Mouse (Mus musculus) layer of hippocampus, adult 9-10 months (tissue): ENCODE results near the gene Rps4x.
"Not testable (repeated sequence)": the region's sequence is repeated elsewhere in the genome, so short reads cannot be mapped to it uniquely, and the experiment has no call there.

ENCODE experiments used
- DNase-seq: peaks from one replicate; pipeline ENCODE4 v3.0.0; 2022; ENCODE audit warnings: low spot score

Gene Rps4x

GRCm38 (mm10) chrX:102188712-102189497 is at the start of gene Rps4x:
Rps4x (minus strand) TSS chrX:102189394.
- DNase-seq = peak; percentile 40

GRCm38 (mm10) chrX:102219126-102219525 is 29.9 kb upstream of the Rps4x start:
- DNase-seq = peak; percentile 4

- DNase-seq = not testable (repeated sequence)
Observed at GRCm38 (mm10) chrX:102215356-102215755, 26.2 kb upstream of the Rps4x start.

GRCm38 (mm10) chrX:102190840-102191239 is 1.6 kb upstream of the Rps4x start:
- no peak for DNase-seq

DNA sequence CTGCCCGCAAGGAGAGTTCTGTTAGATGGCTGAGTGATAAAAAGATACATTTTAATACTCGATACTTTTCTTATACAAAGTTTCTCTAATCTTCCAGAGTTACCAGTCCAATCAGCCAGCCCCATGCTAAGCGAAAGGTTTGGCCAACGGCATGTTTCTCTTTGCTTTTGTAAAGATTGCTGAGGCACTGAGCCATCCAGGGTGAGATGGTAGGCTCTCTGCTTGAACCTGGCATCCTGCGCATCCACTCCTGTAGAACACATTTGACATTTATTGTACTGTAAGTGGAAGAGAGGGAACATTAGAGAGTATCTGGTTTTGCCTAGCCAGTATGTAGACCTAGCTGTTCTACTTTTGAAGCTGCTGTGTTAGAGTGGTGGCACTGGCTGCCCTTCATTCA is 387 bp upstream of the Rps4x start:
- no peak for DNase-seq

GRCm38 (mm10) chrX:102187023-102187699 is 2.0 kb downstream of the Rps4x start:
- DNase-seq = no peak

GRCm38 (mm10) chrX:102182575-102182974 is 6.6 kb downstream of the Rps4x start:
- no peak for DNase-seq

DNA sequence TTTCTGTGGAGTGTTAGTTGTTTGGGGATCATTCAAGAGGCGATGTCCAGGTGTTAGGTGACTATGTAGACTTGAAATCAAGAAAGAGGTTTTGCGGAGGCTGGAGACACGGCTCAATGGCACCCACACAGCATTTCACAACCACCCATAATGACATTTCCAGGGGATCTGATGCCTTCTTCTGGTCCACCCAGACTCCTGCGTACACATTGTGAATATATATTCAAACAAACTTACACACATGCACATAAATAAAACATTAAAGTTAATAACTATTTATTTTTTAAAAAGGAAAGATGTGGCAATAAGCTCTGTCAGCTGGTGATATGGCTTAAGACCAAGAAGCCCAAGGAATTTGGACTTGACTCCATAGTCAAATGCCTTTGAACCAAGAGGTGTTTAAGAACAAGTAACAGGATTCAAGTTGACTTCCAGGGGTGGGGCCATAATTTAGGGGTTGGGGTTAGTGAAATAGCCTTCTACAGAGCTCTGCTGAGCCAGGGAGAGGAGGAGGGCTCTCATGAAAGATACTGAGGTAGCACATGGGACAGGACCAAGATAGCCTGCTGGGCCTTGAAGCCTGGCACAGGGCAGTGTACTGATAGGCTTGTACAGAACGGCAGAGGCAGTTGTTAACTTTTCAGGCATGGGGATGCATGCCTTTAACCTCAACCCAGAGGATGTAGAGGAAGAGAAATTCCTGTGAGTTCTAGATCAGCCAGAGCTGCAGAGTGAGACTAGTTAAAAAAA is 13.5 kb downstream of the Rps4x start:
- DNase-seq = no peak

DNA sequence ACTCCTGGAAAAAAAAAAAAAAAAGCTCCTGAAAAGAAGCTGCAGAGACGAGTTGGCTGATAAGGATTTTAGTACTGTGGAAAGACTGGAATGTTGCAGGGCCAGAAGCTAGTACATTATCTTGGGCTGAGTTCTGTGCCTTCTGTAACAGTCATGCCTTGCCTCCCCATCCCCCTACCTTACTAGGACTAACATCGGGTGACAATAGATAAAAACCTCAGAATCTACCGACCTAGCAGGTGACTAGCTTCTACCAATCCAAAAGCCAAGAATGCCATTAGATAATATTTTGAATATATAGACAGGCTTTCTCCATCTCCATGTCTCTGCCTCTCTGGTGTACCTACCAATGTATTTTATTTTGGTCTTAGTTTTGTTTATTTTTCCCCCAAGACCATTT is 18.3 kb downstream of the Rps4x start:
- DNase-seq = no peak

DNA sequence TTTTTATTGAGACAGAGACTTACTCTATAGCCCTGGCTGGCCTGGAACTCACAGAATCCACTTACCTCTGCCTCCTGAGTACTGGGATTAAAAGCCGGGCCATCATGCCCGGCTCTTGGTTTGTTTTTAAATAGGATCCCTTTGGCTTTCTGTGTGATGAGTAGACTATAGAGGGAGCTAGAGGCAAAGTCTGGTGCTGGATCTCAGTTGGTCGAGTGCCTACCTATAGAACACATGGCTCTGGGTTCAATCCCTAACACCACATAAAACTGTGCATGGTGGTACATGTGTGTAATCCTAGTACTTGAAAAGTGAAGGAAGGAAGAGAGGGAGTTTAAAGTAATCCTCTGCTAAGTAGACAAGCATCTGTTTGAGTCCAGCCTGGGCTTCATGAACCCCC is 19.1 kb downstream of the Rps4x start:
- no peak for DNase-seq

DNA sequence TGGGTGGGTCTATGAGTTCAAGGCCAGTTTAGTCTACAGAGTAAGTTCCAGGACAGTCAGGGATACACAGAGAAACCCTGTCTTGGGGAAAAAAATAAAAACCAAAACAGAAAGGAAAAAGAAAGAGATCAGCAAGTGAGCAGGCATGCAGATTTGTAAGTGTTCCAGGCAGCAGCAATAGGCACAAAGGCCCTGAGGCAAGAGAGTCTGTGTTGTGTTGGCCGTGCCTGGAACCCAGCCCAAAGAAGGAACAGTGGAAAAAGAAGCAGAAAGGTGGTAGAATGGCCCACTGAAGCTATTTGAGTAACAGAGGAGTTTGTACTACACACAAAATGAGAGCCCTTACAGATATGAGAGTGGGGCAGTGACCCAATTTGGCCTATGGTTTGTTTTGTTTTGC is 19.5 kb downstream of the Rps4x start:
- DNase-seq = no peak

- no peak for DNase-seq
Observed at GRCm38 (mm10) chrX:102166986-102167385, 22.2 kb downstream of the Rps4x start.

DNA sequence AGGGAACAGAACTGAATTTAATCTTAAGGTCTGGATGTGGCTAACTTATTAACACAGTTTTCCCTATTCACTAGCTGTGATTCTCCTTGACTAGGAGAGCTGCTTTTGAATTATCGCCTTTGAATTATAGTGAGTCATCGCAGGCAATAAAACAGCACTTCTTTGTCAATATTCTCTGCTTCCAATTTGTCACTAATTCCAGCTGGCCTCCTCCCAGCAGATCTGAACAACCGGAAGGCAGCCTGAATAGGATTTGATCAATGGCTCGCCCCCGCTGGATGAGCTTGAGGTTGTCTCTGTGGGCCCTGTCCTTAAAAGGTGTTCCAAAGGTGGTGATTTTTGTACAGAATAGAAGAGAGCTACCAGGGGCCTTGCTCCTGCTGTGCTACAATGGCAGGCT is 22.7 kb downstream of the Rps4x start:
- DNase-seq = peak; percentile 29

DNA sequence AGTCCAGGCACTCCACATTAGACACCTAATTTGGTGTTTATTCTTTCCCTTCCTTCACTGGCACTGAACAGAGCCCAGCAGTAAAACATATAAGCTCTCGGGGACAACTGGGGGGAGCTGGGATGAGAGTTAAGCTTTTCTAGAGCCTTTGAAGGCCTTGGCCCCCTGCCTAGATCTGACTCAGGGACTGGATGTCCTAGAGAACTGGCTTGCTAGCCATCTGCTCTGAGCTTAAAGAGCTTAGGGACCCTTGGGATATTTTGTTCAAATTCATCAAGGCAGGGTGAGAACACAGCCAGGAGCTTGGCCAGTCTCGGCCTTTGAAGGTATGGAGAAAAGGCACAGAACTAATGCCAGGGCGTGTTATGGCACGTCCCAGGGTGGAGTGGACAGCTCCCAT is 25.7 kb downstream of the Rps4x start:
- DNase-seq = no peak

- DNase-seq = no peak
Observed at GRCm38 (mm10) chrX:102163096-102163495, 26.1 kb downstream of the Rps4x start.

DNA sequence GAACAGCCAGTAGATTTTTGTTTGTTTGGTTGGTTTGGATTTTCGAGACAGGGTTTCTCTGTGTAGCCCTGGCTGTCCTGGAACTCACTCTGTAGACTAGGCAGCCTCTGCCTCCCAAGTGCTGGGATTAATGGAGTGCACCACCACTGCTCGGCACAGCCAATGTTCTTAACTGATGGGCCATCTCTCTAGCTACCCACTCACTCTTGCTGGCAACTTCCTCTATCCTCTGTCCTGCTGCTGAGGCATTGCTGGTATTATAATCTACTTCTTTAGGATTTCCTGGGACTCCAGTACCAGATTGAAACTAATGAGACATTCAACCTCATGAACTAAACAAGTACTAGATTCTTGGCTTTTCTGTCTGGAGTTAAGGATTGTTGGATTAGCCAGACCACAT is 28.7 kb downstream of the Rps4x start:
- no peak for DNase-seq

- DNase-seq = no peak
Observed at GRCm38 (mm10) chrX:102159778-102160177, 29.4 kb downstream of the Rps4x start.

DNA sequence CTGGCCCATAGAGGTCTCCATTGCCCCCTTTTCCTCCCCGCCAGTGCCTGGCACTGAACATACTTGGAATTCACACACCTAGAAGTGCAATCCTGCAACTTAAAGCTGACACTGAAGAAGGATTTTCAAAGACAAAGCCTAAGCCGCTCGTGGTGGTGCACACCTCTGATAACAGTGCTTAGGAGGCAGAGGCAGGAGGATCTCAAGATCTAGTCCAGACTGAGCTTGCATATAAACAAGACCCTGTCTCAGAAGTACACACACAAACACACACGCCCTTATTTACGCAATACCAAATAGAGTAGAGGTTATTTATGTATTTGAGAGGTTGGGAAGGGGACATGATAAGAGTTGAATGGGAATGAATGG is 31.8 kb downstream of the Rps4x start:
- DNase-seq = no peak

DNA sequence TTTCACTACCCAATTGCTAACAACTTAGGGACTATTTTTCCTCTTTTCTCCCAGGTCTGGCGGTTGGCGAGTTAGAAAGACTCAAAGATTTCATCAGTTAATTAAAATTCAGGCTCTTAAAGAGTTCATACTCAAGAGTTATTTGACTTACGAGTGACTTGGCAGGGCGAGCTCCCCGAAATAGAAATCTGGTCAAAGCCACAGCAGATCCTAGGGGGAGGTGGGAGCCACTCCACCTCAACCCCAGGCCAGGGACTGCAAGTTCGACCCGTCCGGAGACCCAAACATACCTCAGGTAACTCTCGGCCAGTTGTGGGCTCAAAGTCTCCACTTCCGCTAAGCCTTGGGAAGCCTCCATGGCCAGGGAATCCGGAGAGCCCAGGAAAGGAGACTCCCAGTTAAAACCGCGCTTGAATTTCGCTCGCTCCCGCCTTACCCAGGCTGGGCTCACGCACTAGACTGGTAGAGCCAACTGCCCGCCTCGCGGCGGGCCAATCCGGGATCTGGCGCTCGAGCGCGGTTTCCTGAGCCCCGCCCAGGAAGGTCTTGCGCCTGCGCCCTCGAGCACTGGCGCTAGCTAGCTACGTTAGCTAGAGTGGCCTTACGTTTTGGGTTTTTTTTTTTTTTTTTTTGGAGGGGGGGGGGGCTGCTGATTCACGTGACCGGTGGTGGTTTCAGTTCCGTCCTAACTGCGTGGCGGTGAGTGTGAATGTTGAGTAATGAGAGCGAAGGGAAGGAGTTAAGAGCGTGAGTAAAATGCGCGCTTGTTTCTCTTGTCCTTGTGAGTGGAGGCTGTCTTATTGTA is 32.4 kb downstream of the Rps4x start, which contains the start of gene Ercc6l:
TSS of gene Ercc6l (minus strand) at position 474 of the 805 bp plus-strand sequence.
- DNase-seq = peak; percentile 51

DNA sequence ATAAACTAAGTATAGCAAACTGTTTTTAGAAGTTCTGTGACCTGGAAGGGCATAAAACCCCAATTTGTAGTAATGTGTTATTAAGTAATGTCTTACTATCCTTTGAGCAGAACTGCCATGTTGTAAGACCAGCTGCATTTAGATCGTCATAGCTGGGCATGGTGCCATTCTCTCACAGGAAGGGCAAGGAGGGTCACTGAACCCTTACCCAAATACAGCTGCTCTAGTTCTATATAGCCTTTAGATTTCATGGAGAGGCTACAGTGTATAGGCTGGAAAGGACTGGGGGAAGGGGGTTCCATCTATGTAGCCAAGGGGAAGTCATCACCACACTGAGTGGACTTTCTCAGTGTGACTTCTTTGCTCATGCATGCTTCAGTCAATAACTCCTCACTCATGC is 48.0 kb downstream of the Rps4x start:
- no peak for DNase-seq
